Mouse (Mus musculus) olfactory bulb, adult 2 months (tissue): ENCODE measurements around the gene Coro2a. TPM values are rescaled to one million over a fixed set of nuclear protein-coding genes. Genes with fewer than 3 reads are reported as not detected.
A peak's percentile ranks its signal among the peaks of the same experiment; 100 is the strongest.

ENCODE experiments used
- H3K27ac ChIP-seq: fragments of 200-500 bp; 2 replicates; pipeline ENCODE4 v1.5.1; 2012; ENCODE audit warnings: low read depth, low read length; ENCODE audit not compliant: insufficient read depth
- H3K4me1 ChIP-seq: fragments of 200-500 bp; 2 replicates; pipeline ENCODE4 v1.6.1; 2012; ENCODE audit warnings: low read length; ENCODE audit not compliant: control insufficient read depth, insufficient read depth
- H3K4me3 ChIP-seq: fragments of 200-500 bp; 2 replicates; pipeline ENCODE4 v1.5.1; 2012; ENCODE audit warnings: mild to moderate bottlenecking, low read depth, low read length, moderate library complexity; ENCODE audit not compliant: insufficient read depth
- CTCF ChIP-seq: fragments of 200-500 bp; IDR thresholded peaks from 2 replicates; pipeline ENCODE4 v1.5.1; 2012; ENCODE audit warnings: low read depth, mild to moderate bottlenecking, low read length, moderate library complexity; ENCODE audit not compliant: insufficient read depth
- POLR2A ChIP-seq: fragments of 200-500 bp; IDR thresholded peaks from 2 replicates; pipeline ENCODE4 v1.6.1; 2012; ENCODE audit warnings: mild to moderate bottlenecking, low read depth, low read length, moderate library complexity; ENCODE audit not compliant: insufficient read depth
- WGBS: fragments of 180-500 bp; shearing (Covaris S2); methylation state at CpG from one replicate; pipeline ENCODE4 v1.1.7; 2018; 5-methylcytosine and 5-hydroxymethylcytosine counted together
- polyA plus RNA-seq: library from polyadenylated mRNA; stranded (reverse); fragments of >200 nt; gene quantifications from 2 replicates; pipeline ENCODE4 v1.2.4, GENCODE M21; 2012; ENCODE audit warnings: low replicate concordance; ENCODE audit not compliant: missing spikeins, insufficient read depth, insufficient read length

The Coro2a gene
- polyA plus RNA-seq, 1 experiment: not detected

- TF ChIP-seq CTCF: peak; percentile 40; the same call in 1 of the 2 replicates
- TF ChIP-seq POLR2A: no peak
- 27% methylated on average over 23 of the region's 23 CpGs for WGBS
- H3K27ac ChIP-seq: no peak overlapping the region
- no peaks in the 10 kb centered on the region; the same call in 1 of the 2 replicates for H3K4me1 ChIP-seq
- no peak overlapping the region for H3K4me3 ChIP-seq
Measured at GRCm38 (mm10) chr4:46620330-46620729, 18.3 kb upstream of the Coro2a start.

- TF ChIP-seq CTCF: no peak
- no peak for TF ChIP-seq POLR2A
- H3K4me3 ChIP-seq: no peak overlapping the region
- H3K27ac ChIP-seq: no peak overlapping the region
- WGBS: 78% methylated on average over 11 of the region's 11 CpGs
- no peaks in the 10 kb centered on the region; the same call in 1 of the 2 replicates for H3K4me1 ChIP-seq
Measured at GRCm38 (mm10) chr4:46618196-46618817, 16.3 kb upstream of the Coro2a start.

GRCm38 (mm10) chr4:46617408-46617807 lies 15.4 kb upstream of the Coro2a start:
- 67% methylated on average over 6 of the region's 6 CpGs for WGBS
- TF ChIP-seq POLR2A: no peak
- no peak for TF ChIP-seq CTCF
- no peak overlapping the region for H3K4me3 ChIP-seq
- H3K4me1 ChIP-seq: no peaks in the 10 kb centered on the region; the same call in 1 of the 2 replicates
- no peak overlapping the region for H3K27ac ChIP-seq

- Histone ChIP-seq H3K27ac (no peak overlapping the region), H3K4me3 (no peak overlapping the region), H3K4me1 (no peaks in the 10 kb centered on the region)
- TF ChIP-seq POLR2A: no peak
- TF ChIP-seq CTCF: no peak
- WGBS: 94% methylated on average over 9 of the region's 9 CpGs
Measured at GRCm38 (mm10) chr4:46614641-46615040, 12.6 kb upstream of the Coro2a start.

- H3K4me1 ChIP-seq: no peaks in the 10 kb centered on the region
- no peak overlapping the region for H3K4me3 ChIP-seq
- no peak overlapping the region for H3K27ac ChIP-seq
- TF ChIP-seq POLR2A: no peak
- no peak for TF ChIP-seq CTCF
- 90% methylated on average over 12 of the region's 12 CpGs for WGBS
Measured at GRCm38 (mm10) chr4:46613618-46614017, 11.6 kb upstream of the Coro2a start.

- 1% methylated on average over 4 of the region's 4 CpGs for WGBS
- Histone ChIP-seq H3K4me1 (no peaks in the 10 kb centered on the region), H3K4me3 (no peak overlapping the region), H3K27ac (no peak overlapping the region)
- TF ChIP-seq CTCF: no peak
- TF ChIP-seq POLR2A: no peak
Measured at GRCm38 (mm10) chr4:46611181-46611580, 9.2 kb upstream of the Coro2a start.

GRCm38 (mm10) chr4:46607601-46608000 lies 5.6 kb upstream of the Coro2a start:
- WGBS: 73% methylated on average over 3 of the region's 3 CpGs
- H3K27ac ChIP-seq: no peak overlapping the region
- H3K4me3 ChIP-seq: no peak overlapping the region
- no peaks in the 10 kb centered on the region for H3K4me1 ChIP-seq
- TF ChIP-seq POLR2A (no peak), CTCF (no peak)

- Histone ChIP-seq H3K4me3 (no peak overlapping the region), H3K4me1 (peaks cover 7% of the 10 kb centered on the region), H3K27ac (no peak overlapping the region)
- TF ChIP-seq CTCF: no peak
- TF ChIP-seq POLR2A: no peak
- WGBS: 89% methylated on average over 11 of the region's 11 CpGs
Measured at GRCm38 (mm10) chr4:46605451-46605850, 3.4 kb upstream of the Coro2a start.

GRCm38 (mm10) chr4:46602704-46603103 lies 702 bp upstream of the Coro2a start:
- TF ChIP-seq CTCF (no peak), POLR2A (no peak)
- Histone ChIP-seq H3K4me1 (peaks cover 7% of the 10 kb centered on the region), H3K27ac (no peak overlapping the region), H3K4me3 (no peak overlapping the region)
- 65% methylated on average over 7 of the region's 7 CpGs for WGBS
